Mouse (Mus musculus) MEL (cell line): ENCODE data around the gene D1Ertd622e. TPM values are rescaled to one million over a fixed set of nuclear protein-coding genes. Genes with fewer than 3 reads are reported as not detected.

Experiments
- DNase-seq: peaks from one replicate; pipeline ENCODE4 v3.0.0; 2011; ENCODE audit warnings: low read depth, low spot score
- H3K27ac ChIP-seq: 2 replicates; pipeline ENCODE4 v1.5.1; 2012; ENCODE audit warnings: low read depth, mild to moderate bottlenecking, control low read depth, low read length, moderate library complexity; ENCODE audit not compliant: control insufficient read depth
- H3K27me3 ChIP-seq, 2 experiments: fragments of 150-350 bp in 1 of 2; sonication (generic) in 1 of 2; 2 replicates each; pipeline ENCODE4 v1.6.1; 2012; ENCODE audit warnings: low read length in 2 of 2, mild to moderate bottlenecking in 2 of 2, improper control_type of control experiment in 1 of 2, moderate library complexity in 1 of 2; ENCODE audit not compliant: insufficient read depth in 2 of 2, control insufficient read depth in 1 of 2
- H3K36me3 ChIP-seq, 2 experiments: 2 replicates each; pipeline ENCODE4 v1.6.1; 2012 to 2014; ENCODE audit warnings: low read length in 2 of 2, improper control_type of control experiment in 1 of 2, inconsistent platforms in 1 of 2, mild to moderate bottlenecking in 1 of 2; ENCODE audit not compliant: insufficient read depth in 2 of 2, control insufficient read depth in 1 of 2
- H3K4me1 ChIP-seq, 2 experiments: fragments of 150-350 bp in 1 of 2; sonication (generic) in 1 of 2; 2 replicates each; pipeline ENCODE4 v1.6.1; 2012; ENCODE audit warnings: low read length in 2 of 2, improper control_type of control experiment in 1 of 2, mild to moderate bottlenecking in 1 of 2; ENCODE audit not compliant: insufficient read depth in 2 of 2, control insufficient read depth in 1 of 2
- H3K4me3 ChIP-seq, 2 experiments: fragments of 150-350 bp in 1 of 2; sonication (generic) in 1 of 2; 2 replicates each; pipeline ENCODE4 v1.5.1; 2012; ENCODE audit warnings: low read depth in 2 of 2, low read length in 2 of 2, mild to moderate bottlenecking in 2 of 2, moderate library complexity in 2 of 2, control low read depth in 1 of 2, improper control_type of control experiment in 1 of 2; ENCODE audit not compliant: control insufficient read depth in 1 of 2, insufficient read depth in 1 of 2
- H3K79me2 ChIP-seq: 2 replicates; pipeline ENCODE4 v1.6.1; 2012; ENCODE audit warnings: mild to moderate bottlenecking, low read length, moderate library complexity; ENCODE audit not compliant: control insufficient read depth, poor library complexity, insufficient read depth
- H3K9ac ChIP-seq: 2 replicates; pipeline ENCODE4 v1.6.1; 2012; ENCODE audit warnings: low read depth, mild to moderate bottlenecking, control low read depth, low read length, moderate library complexity; ENCODE audit not compliant: control insufficient read depth, poor library complexity, severe bottlenecking
- H3K9me3 ChIP-seq: fragments of 150-350 bp; sonication (generic); replicated peaks from 2 replicates; pipeline ENCODE4 v1.6.1; 2012; ENCODE audit warnings: mild to moderate bottlenecking, low read length, improper control_type of control experiment, moderate library complexity; ENCODE audit not compliant: insufficient read depth
- BHLHE40 ChIP-seq: IDR thresholded peaks from 2 replicates; pipeline ENCODE4 v1.6.1; 2012; ENCODE audit warnings: low read depth, mild to moderate bottlenecking, inconsistent platforms, low read length, improper control_type of control experiment, borderline replicate concordance
- E2F4 ChIP-seq: IDR thresholded peaks from 2 replicates; pipeline ENCODE4 v1.6.1; 2011; ENCODE audit warnings: low read depth, low read length, improper control_type of control experiment, borderline replicate concordance
- MAZ ChIP-seq: IDR thresholded peaks from 2 replicates; pipeline ENCODE4 v1.6.1; 2012; ENCODE audit warnings: low read depth, mild to moderate bottlenecking, inconsistent platforms, low read length, improper control_type of control experiment
- MXI1 ChIP-seq: IDR thresholded peaks from 2 replicates; pipeline ENCODE4 v1.6.1; 2011; ENCODE audit warnings: mild to moderate bottlenecking, low read depth, low read length, improper control_type of control experiment
- UBTF ChIP-seq: IDR thresholded peaks from 2 replicates; pipeline ENCODE4 v1.6.1; 2012; ENCODE audit warnings: low read depth, mild to moderate bottlenecking, inconsistent platforms, low read length, improper control_type of control experiment, moderate library complexity, borderline replicate concordance; ENCODE audit not compliant: insufficient read depth
- polyA plus RNA-seq, 2 experiments: library from polyadenylated mRNA; stranded (reverse) in 1 of 2; unstranded in 1 of 2; fragments of >175 nt in 1 of 2; fragments of >200 nt in 1 of 2; gene quantifications; 2 replicates each; pipeline versions ENCODE4 v1.2.1 to v1.2.4; 2012; ENCODE audit warnings: low replicate concordance in 2 of 2, low read depth in 1 of 2; ENCODE audit not compliant: insufficient read length in 2 of 2, insufficient read depth in 1 of 2, missing spikeins in 1 of 2
- total RNA-seq: library from RNA; depleted of rRNA; stranded (reverse); fragments of 300-350 nt; gene quantifications from 2 replicates; pipeline ENCODE4 v1.2.3, GENCODE M21; 2012; rRNA removed

D1Ertd622e gene
- total and polyA plus RNA-seq, 3 experiments = 26.8 to 53.9 (median 46.5) TPM

DNA sequence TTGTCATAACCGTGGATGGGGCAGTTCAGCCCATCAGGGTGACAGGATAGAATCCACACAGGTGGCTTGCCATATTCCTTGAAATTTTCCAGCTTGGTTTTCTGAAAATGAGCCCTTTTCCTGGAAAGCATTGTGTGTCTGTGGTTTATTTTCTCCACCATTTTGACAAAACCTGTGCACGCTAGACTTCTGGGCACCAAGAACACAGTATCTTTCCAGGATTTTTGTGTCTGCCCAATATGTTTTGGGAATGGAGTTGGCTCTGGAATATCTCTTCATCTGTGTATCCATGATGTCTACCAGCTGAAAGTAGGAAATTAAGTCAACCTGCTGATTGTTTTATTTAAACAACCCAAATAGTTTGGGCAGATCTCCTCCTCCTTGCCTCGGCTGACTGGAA lies 99.0 kb downstream of the D1Ertd622e start:
- H3K27ac ChIP-seq = no peak overlapping the region
- no peak overlapping the region for H3K9ac ChIP-seq
- H3K4me3 ChIP-seq = no peak overlapping the region
- H3K79me2 ChIP-seq = no peaks in the 10 kb centered on the region
- no peaks in the 10 kb centered on the region for H3K36me3 ChIP-seq
- TF ChIP-seq MAZ (no peak), E2F4 (no peak), BHLHE40 (no peak), MXI1 (no peak), UBTF (no peak)
- TF ChIP-seq, all 39 proteins: peak for 0
- no peak for DNase-seq
- Histone ChIP-seq H3K27me3 (no peaks in the 10 kb centered on the region), H3K9me3 (no peaks in the 10 kb centered on the region), H3K4me1 (no peaks in the 10 kb centered on the region)

Other genes with a start within 250 kb of the D1Ertd622e start
- gene Gin1, start 108.1 kb upstream of the D1Ertd622e start, total RNA-seq = 12.3 and 13.6 TPM in 2 replicates
- 10 to 100 TPM in 1 of 2 experiments, not detected in 1; 20.6 TPM for gene Gin1, start 108.1 kb upstream of the D1Ertd622e start, polyA plus RNA-seq
- gene Ppip5k2, start 108.3 kb upstream of the D1Ertd622e start, total RNA-seq = 57.4 and 60.7 TPM in 2 replicates
- gene Ppip5k2, start 108.3 kb upstream of the D1Ertd622e start, polyA plus RNA-seq = 100 to 1,000 TPM in 1 of 2 experiments, 10 to 100 TPM in 1; 47.2 to 651 TPM